Mouse (Mus musculus) heart, postnatal 0 days (tissue): Measurements from ENCODE around the gene E130208F15Rik. TPM values are rescaled to one million over a fixed set of nuclear protein-coding genes. Genes with fewer than 3 reads are reported as not detected.
A peak's percentile ranks its signal among the peaks of the same experiment; 100 is the strongest.

Experiments used
- ATAC-seq: fragments of 200-750 bp; cut with Nextera tagmentation; 2 replicates; pipeline ENCODE4 v1.8.0; 2017; ENCODE audit warnings: low read depth, moderate number of reproducible peaks, moderate library complexity; ENCODE audit not compliant: insufficient read depth
- DNase-seq: peaks from one replicate; pipeline ENCODE4 v3.0.0-alpha.2; 2016; ENCODE audit warnings: low spot score
- H3K27ac ChIP-seq: fragments of 300-500 bp; sonication (generic); 2 replicates; pipeline ENCODE4 v1.5.1; 2014; ENCODE audit warnings: low read depth, mild to moderate bottlenecking
- H3K27me3 ChIP-seq: fragments of 300-500 bp; sonication (generic); 2 replicates; pipeline ENCODE4 v1.6.1; 2014; ENCODE audit warnings: low read length, mixed read lengths; ENCODE audit not compliant: control insufficient read depth, insufficient read depth
- H3K36me3 ChIP-seq: fragments of 300-500 bp; sonication (generic); replicated peaks from 2 replicates; pipeline ENCODE4 v1.6.1; 2014; ENCODE audit warnings: low read length, mixed read lengths; ENCODE audit not compliant: control insufficient read depth, insufficient read depth
- H3K4me1 ChIP-seq: fragments of 300-500 bp; sonication (generic); 2 replicates; pipeline ENCODE4 v1.6.1; 2014; ENCODE audit warnings: antibody characterized with exemption; ENCODE audit not compliant: control insufficient read depth, insufficient read depth
- H3K4me2 ChIP-seq: fragments of 300-500 bp; sonication (generic); 2 replicates; pipeline ENCODE4 v1.6.1; 2014; ENCODE audit warnings: low read depth, mild to moderate bottlenecking, low read length, moderate library complexity
- H3K4me3 ChIP-seq: fragments of 300-500 bp; sonication (generic); 2 replicates; pipeline ENCODE4 v1.5.1; 2014; ENCODE audit warnings: low read depth, low read length
- H3K9ac ChIP-seq: fragments of 300-500 bp; sonication (generic); replicated peaks from 2 replicates; pipeline ENCODE4 v1.6.1; 2014; ENCODE audit warnings: low read depth, low read length, mixed read lengths
- H3K9me3 ChIP-seq: fragments of 300-500 bp; sonication (generic); replicated peaks from 2 replicates; pipeline ENCODE4 v1.6.1; 2016; ENCODE audit warnings: low read length; ENCODE audit not compliant: control insufficient read depth
- CTCF ChIP-seq: IDR thresholded peaks from 2 replicates; pipeline ENCODE4 v1.5.1; 2016; ENCODE audit warnings: antibody characterized with exemption, control low read depth, low read depth
- EP300 ChIP-seq: IDR thresholded peaks from 2 replicates; pipeline ENCODE4 v1.6.1; 2016; ENCODE audit warnings: antibody characterized with exemption, low read depth
- WGBS: fragments of 180-500 bp; shearing (Covaris S2); extraction: QIAGEN DNeasy Blood & Tissue Kit; methylation state at CpG from one replicate; pipeline ENCODE4 v1.1.7; 2014; 5-methylcytosine and 5-hydroxymethylcytosine counted together
- polyA plus RNA-seq: library from polyadenylated mRNA; unstranded; fragments of >200 nt; fragmentation: Nextera tagmentation; extraction: Ambion mirVana; gene quantifications from 2 replicates; pipeline ENCODE4 v1.2.1, GENCODE M21; 2015
- total RNA-seq: library from RNA; depleted of rRNA; stranded (reverse); fragments of >200 nt; gene quantifications from 2 replicates; pipeline ENCODE4 v1.2.3, GENCODE M21; 2014; ENCODE audit warnings: low replicate concordance

The E130208F15Rik gene
- total and polyA plus RNA-seq, 2 experiments from 2014 or later, result 0.46 to 2.6 TPM

GRCm38 (mm10) chr7:30295103-30295502 lies 26.4 kb upstream of the E130208F15Rik start:
- Histone ChIP-seq H3K4me2 (no peak overlapping the region), H3K9ac (no peak overlapping the region), H3K27me3 (no peaks in the 10 kb centered on the region), H3K9me3 (no peaks in the 10 kb centered on the region), H3K4me1 (0 out of 2 replicates have a peak, but pooled peaks cover 6% of the 10 kb centered on the region), H3K27ac (no peak overlapping the region), H3K4me3 (no peak overlapping the region), H3K36me3 (no peaks in the 10 kb centered on the region)
- ATAC-seq (peak; percentile 67; the same call in 1 of the 2 replicates), DNase-seq (peak; percentile 86)
- TF ChIP-seq EP300, result no peak
- no peak for TF ChIP-seq CTCF
- 32% methylated on average over 10 of the region's 10 CpGs for WGBS

DNA sequence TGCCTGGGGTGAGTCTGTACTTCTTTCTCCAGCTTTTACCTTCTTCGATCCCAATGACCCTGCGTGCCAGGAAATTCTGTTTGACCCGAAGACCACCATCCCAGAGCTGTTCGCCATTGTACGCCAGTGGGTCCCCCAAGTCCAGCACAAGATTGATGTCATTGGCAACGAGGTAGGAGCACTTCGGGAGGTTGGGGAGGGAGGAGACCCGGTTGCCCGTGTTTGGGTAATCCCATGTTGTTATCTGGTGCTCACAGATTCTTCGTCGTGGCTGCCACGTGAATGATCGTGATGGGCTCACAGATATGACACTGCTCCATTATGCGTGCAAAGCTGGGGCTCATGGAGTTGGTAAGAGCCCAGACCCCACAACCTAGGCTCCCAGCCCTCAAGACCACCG lies 24.7 kb upstream of the E130208F15Rik start:
- Histone ChIP-seq H3K36me3 (no peaks in the 10 kb centered on the region), H3K4me1 (no peaks in the 10 kb centered on the region), H3K4me2 (no peak overlapping the region), H3K27me3 (no peaks in the 10 kb centered on the region), H3K9me3 (no peaks in the 10 kb centered on the region), H3K9ac (no peak overlapping the region), H3K27ac (no peak overlapping the region), H3K4me3 (no peak overlapping the region)
- ATAC-seq (no peak), DNase-seq (no peak)
- no peak for TF ChIP-seq EP300
- TF ChIP-seq CTCF, result no peak
- WGBS, result 88% methylated on average over 15 of the region's 15 CpGs

GRCm38 (mm10) chr7:30297266-30297665 lies 24.3 kb upstream of the E130208F15Rik start:
- H3K4me2 ChIP-seq, result no peak overlapping the region

DNA sequence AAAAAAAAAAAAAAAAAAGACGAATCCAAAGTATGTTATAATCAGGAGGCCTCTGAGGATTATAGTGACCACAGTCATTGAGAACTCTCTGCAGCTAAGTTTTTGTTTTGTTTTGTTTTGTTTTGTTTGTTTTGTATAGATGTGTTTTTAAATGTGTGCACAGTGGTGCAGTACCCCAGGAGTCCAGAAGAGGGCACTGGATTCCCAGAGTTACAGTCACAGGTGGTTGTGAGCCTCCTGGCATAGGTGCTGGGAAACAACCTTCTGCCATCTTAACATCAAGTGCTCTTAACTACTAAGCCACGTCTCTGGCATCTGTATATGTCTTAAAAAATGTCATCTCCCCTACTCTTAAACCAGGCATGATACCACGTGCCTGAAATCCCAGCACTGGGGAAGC lies 20.6 kb upstream of the E130208F15Rik start:
- H3K4me2 ChIP-seq, result no peak overlapping the region
- H3K9ac ChIP-seq, result no peak overlapping the region
- no peak overlapping the region for H3K4me3 ChIP-seq
- TF ChIP-seq EP300 (no peak), CTCF (peak; percentile 45)
- H3K9me3 ChIP-seq, result no peaks in the 10 kb centered on the region
- ATAC-seq (no peak), DNase-seq (no peak)
- no peaks in the 10 kb centered on the region for H3K27me3 ChIP-seq
- 48% methylated on average over 3 of the region's 3 CpGs for WGBS
- no peaks in the 10 kb centered on the region for H3K4me1 ChIP-seq
- H3K36me3 ChIP-seq, result no peaks in the 10 kb centered on the region
- H3K27ac ChIP-seq, result no peak overlapping the region

More at GRCm38 (mm10) chr7:30297266-30297665, 24.3 kb upstream of the E130208F15Rik start:
- no peak overlapping the region for H3K4me3 ChIP-seq
- no peak overlapping the region for H3K9ac ChIP-seq
- H3K27ac ChIP-seq, result no peak overlapping the region
- ATAC-seq, result no peak
- TF ChIP-seq CTCF (no peak), EP300 (no peak)
- no peaks in the 10 kb centered on the region for H3K4me1 ChIP-seq
- 76% methylated on average over 16 of the region's 16 CpGs for WGBS
- no peak for DNase-seq
- H3K27me3 ChIP-seq, result no peaks in the 10 kb centered on the region
- H3K9me3 ChIP-seq, result no peaks in the 10 kb centered on the region
- no peaks in the 10 kb centered on the region for H3K36me3 ChIP-seq

DNA sequence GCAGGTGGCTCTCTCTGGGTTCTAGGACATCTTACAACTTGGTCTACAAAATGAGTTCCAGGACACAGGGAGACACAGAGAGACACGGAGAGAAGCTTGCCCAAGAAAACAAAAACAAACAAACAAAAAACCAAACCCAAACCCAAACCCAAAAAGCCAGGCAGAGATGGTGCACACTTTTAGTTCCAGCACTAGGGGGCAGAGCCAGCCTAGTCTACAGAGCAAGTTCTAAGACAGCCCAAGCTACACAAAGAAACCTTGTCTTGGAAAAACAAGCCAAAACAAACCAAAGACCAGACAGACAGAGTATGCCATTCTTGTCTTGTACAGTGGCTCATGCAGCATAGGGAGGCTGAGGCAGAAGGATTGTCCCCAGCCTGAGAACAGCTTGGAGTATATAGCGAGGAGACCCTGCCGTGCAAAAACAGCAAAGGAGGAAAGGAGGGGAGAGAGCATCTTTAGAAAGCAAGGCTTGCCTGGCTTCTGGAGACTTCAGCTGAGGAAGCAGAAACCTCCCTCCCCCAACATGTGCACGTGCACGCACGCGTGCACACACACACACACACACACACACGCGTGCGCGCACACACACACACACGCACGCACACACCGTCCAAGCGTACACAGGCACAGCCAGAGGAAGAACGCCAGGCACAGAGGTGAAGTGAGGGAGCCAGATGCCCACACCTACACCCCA lies 15.3 kb upstream of the E130208F15Rik start:
- Histone ChIP-seq H3K27me3 (no peaks in the 10 kb centered on the region), H3K9ac (no peak overlapping the region), H3K27ac (no peak overlapping the region), H3K4me2 (no peak overlapping the region), H3K9me3 (no peaks in the 10 kb centered on the region), H3K36me3 (peaks cover 4% of the 10 kb centered on the region), H3K4me3 (no peak overlapping the region), H3K4me1 (peaks cover 10% of the 10 kb centered on the region; the same call in 1 of the 2 replicates)
- WGBS, result 91% methylated on average over 16 of the region's 16 CpGs
- DNase-seq, result no peak
- TF ChIP-seq CTCF (peak; percentile 37), EP300 (no peak)
- no peak for ATAC-seq
